Mouse (Mus musculus): ENCODE data around the gene Gm3045. TPM values are rescaled to one million over a fixed set of nuclear protein-coding genes. Genes with fewer than 3 reads are reported as not detected.

Gm3045 gene
- not detected in 2 replicates for total RNA-seq (2021)
- long read RNA-seq, experiment 1 = 0 reads
- long read RNA-seq, experiment 2 = 0 reads

GRCm38 (mm10) chr13:56426365-56426764, at the start of gene Gm3045:
Gm3045 (plus strand) TSS chr13:56426594.
- no peak for DNase-seq

GRCm38 (mm10) chr13:56380855-56381685, 45.3 kb upstream of the Gm3045 start:
- no peak for DNase-seq

DNA sequence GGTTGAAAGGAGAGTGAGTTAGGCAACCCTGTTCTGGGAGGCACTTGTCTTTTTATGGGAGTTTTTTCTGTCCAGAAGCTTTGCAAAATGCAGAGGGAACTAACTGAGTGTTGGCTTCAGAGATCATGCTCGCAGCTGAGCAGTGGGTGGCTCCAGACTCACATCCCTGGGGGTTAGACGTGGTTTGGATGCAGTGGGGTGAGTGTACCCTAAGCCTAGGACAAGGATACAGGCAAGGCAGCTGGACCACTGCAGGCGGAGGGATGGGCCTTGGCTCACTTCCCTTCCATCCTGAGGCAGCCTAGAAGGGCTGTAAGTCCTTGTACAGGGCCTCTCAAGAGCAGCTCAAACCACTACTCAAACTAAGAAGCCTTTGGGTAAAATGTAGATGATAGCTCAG, 43.0 kb upstream of the Gm3045 start:
- DNase-seq = no peak

GRCm38 (mm10) chr13:56386411-56386810, 40.0 kb upstream of the Gm3045 start:
- DNase-seq = no peak

DNA sequence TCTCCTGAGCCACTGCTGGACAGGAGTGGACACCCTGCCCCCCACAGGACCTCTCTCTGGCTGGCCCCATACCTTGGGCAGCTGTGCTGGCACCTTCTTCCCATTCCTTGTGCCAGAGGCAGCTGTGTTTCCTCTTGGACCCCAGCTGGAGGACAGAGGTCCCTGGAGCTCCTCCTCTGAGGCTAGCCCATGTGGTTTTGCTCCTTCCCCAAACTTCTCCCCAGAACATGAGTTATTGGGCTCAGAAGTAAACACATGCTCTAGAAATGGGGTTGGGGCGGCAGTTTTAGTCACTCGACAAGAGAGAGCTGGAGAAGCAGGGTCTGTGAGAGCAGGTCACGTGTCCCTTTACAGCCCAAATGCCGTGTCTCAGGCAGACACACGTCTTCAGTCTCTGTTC, 39.0 kb upstream of the Gm3045 start:
- DNase-seq = no peak

- DNase-seq = no peak
These were observed 38.4 kb upstream of the Gm3045 start for GRCm38 (mm10) chr13:56388042-56388441.

- peak; percentile 11 for DNase-seq
These were observed 28.8 kb upstream of the Gm3045 start for GRCm38 (mm10) chr13:56397572-56397971.

GRCm38 (mm10) chr13:56401186-56401585, 25.2 kb upstream of the Gm3045 start:
- no peak for DNase-seq

DNA sequence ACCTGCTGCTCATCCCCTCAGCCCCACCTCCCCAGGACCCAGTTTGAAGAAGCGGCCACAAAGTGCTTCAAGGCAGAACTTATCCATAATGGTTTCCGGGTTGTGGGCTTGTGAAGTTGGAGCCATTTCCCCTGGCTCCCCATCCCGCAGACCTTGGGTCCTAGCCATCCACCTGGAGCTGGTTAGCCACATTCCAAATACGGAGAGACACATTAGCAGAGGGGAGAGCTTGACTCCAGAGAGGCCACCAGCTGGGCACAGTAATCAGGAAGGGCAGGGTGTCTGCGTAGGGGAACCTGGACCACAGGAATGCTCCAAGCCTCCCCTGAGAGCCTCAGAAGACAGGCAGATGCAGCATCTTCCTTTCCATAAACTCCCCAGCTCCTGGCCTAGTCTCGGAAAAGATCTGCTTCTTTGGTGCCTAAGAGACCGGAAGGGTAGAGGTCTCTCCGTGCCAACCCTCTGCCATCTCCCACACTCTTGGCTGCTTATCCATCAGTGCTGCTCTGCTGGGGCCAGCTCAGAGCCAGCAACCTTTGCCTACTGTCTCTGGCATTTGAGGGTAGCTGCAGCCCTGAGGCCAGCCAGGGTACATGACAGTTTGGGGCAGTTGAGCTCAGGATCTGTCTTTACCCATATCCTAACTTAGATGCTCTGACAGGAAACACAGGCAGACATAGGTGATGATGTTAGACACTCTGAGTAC, 22.9 kb upstream of the Gm3045 start:
- no peak for DNase-seq

DNA sequence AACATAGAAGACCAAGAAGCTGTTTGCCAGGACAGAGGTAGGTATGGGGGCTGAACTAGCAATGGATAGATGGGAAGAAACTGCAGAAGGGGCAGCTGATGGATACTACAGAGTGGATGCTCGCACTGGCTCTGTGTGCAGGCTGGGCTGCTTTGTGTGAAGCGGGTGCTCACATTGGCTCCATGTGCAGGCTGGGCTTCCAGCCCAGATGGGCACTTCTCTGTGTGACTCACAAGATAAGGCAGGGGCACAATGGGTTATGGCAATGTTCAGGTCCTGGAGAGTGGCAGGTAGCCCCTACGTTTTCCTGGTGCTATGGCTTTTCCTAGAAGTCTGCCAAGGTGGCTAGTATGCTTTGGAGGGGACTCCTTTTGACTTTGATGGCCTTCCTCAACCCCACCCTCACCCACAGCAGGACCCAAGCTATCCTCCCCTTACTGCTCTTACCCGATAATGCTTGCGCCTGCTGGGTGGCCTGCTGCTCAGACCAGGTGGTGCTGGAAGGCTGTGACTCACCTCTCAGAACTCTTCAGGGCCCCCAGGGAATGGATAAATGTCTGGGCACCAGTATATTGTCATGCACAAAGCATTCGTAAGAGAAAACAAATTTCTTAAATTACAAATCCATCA, 21.8 kb upstream of the Gm3045 start:
- DNase-seq = no peak

DNA sequence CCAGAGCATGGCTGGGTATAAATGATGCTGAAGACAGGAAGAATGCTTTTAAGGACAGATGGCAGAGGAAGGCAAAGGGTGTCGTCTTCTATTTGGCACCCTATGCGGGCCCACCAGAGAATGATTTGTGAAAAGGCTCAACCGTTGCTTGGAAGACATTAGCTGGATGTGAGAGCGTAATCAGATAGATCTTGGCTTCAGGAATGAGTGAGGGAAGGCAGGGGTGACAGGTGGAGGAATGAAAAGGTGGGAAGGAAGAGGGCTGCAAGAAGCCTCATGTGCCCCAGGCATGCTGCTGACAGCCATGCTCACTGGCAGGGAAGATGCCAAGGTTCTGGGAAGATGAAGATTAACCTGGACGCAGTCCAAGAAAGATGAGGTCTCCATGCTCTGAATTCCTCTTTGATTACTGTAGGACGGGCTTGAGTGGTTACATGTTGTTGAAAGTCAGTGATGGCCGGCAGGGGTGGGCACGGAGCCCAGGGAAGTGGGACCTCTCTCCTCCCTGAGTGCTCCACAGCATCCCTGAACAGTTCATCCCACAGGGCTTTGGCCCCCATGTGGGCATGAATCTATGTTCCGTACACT, 14.0 kb upstream of the Gm3045 start:
- DNase-seq = no peak

GRCm38 (mm10) chr13:56418685-56419483, 7.5 kb upstream of the Gm3045 start:
- no peak for DNase-seq

DNA sequence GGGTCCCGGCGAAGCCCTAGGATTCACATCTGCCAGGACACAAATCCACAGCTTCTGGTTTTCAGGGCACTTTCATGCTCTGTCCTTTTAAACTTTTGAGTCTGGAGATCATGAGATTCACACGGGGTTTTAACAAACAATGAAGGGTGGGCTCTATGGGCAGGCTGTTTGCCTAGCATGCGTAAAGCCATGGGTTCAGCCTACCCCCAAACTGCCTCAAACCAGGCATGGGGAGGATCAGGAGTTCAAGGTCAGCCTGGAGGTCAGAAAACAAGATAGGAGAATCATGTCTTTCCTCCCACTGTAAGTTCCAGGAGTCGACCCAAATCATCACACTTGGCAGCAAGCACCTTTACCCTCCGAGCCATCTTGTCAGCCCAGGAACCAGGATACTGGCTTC, 6.9 kb upstream of the Gm3045 start:
- no peak for DNase-seq

DNA sequence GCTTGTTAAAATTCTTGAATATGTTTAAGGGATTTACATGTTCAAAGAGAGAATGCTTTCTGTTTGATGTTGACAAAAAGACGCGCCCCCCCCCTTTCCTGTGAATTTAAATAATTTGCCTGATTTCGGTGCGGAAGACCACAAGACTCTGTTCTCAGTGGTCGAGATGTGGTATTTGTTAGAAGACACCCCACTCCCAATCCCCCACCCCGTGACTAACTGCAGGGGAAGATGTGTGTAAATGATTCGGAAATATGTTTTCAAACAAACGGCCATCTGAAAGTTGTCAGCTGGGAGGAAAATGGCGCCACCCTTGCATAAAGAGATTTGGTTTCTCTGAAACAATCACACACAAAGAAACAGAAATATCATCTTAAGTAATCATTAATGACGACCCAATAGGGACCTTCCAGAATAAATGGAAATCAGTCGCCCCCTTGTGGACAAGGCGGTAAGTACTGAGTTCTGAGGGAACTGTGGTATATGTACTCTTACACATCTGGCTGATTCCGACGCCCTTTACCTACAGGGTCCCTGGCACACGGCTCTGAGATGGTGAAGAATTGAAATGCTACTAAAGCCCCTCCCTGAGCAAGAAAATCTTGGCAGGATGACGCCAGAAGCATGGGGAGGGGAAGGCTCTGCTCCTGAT, 4.2 kb upstream of the Gm3045 start:
- DNase-seq = peak; percentile 79

GRCm38 (mm10) chr13:56425931-56426330, 463 bp upstream of the Gm3045 start:
- no peak for DNase-seq

DNA sequence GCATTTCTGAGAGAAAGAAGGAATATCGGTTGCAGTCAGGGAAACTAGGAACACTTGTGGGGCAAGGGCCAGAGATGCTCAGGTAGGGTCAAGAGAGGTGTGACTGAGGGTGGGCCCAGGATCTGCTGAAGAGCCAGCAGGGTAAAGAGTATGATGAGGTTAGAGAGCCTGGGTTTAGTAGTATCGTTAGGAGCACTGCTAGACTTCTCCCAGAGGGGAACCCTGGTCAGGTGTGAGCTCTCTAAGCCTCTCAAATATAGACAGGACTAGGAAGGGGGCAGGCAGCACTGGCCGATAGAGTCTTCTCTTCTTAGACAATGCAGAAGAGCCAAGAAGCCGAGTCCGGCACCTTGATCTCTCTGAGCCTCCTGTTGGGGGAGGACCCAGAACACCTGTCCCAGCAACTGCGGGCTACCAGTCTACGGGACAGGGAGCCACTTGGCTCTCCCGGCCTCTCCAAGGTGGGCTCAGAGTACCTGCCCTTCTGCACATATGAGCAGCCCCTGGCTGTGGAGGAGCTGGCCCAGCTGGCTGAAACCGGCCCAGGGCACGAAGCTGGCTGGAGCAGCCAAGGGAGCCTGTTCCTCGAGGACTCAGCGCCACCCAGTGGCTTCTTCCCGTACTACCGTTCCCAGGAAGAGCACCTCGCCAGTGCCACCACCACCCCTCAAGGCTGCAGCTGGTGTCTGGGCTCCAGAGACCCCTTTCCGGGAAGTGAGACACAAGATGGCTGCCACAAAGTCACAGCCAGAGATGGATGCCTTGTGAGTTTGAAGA, 2.5 kb downstream of the Gm3045 start:
- peak; percentile 80 for DNase-seq

DNA sequence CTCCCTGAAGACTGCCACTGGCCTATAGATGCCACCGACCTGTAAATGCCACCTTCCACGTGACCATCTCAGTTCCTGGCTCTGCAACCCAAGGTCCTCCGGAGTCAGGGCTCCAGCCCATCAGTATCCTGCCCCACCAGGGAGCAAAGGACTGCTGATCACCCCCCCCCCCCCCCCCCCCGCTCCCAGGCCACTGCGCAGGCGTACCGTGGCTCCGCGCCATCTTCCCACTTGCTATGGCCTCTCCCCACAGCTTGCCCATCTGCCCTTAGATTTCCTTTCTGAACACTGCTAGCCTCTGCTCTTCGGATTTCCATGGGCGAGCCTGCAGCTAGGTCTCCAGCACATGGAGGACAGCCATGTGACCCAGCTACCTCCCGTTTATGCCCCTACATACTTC, 6.1 kb downstream of the Gm3045 start:
- no peak for DNase-seq

GRCm38 (mm10) chr13:56433466-56433865, 7.1 kb downstream of the Gm3045 start:
- peak; percentile 76 for DNase-seq

DNA sequence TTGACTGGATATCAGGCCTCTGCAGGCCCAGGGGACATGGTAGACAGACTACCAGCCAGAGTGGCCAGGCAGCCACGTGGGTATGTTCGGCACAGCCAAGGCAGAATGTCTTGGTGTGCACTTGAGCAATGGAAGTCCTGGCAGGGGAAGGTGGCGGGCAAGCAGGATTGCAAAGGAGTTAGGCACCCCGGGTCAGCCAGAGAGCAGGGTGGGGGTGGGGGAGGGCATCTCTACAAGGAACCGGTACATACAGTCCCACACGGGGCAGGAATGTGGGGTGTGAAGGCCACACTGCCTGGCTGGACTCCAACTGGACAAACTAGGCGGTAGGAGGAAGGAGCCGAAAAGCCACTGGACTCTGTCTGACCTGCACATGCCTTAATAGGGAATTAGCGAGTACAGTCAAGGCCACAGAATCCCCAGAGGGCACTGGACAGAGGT, 7.9 kb downstream of the Gm3045 start:
- peak; percentile 80 for DNase-seq

DNA sequence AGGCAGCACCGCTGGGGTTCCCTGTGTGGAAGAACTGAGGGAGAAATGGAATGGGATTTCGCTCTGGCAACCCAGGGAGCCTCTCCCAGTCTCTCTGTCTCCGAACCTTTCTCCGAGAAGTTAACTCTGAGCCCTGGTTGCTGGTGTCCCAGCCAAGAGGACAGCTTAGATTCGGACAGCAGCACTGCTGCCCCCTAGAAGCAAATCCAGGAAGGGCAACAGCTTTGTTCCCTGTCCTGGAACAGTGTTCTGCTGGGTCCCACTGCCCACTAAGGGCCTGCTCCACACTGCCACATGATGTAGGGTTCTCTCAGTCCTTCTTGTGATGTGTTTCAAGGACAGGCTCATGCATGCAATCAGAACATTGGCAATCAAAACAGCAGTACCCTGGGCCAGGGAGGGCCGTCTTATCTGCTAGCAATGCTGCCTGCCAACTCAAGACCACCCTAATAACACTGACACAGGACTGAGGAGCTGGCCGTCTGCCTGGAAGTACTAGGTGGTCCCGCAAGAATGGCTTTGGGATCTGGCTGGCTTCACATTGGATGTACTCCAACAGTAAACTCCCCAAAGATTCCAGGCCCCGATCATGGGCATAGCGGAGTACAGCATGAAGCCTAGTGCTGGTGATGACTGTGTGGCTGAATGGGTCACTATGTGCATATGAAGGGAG, 9.4 kb downstream of the Gm3045 start:
- no peak for DNase-seq
